Mouse (Mus musculus) stomach, postnatal 0 days (tissue): ENCODE measurements around the gene Sec23a.

Source experiments
- CTCF ChIP-seq: IDR thresholded peaks from 2 replicates; pipeline ENCODE4 v1.5.1; 2016; ENCODE audit warnings: antibody characterized with exemption, low read depth, mild to moderate bottlenecking, moderate library complexity
- EP300 ChIP-seq: optimal IDR thresholded peaks from 2 replicates; pipeline ENCODE3; 2016; ENCODE audit warnings: antibody characterized with exemption

DNA sequence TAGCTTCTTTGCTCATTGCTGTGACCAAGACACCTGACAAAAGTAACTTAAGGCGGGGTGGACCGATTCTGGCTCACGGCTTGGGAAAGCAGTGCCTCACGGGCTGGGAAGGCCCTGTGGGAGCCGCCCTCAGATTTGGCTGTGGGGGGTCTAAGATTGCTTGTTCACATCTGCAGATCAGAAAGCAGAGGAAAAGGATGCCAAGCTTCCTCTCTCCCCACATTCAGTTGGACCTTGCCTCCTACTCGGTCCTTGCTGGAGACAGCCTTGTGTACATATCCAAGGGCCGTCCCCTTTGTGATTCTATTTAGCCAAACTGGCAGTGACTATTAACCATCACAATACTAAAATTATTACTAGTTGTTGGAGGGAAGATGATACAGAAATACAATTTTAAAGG is 55.7 kb downstream of the Sec23a start:
- TF ChIP-seq CTCF = no peak
- TF ChIP-seq EP300 = no peak
